Mouse (Mus musculus) inflammation-experienced regulatory T-cells, adult 16 weeks (primary cell): Measurements from ENCODE around the gene Mettl17. TPM values are rescaled to one million over a fixed set of nuclear protein-coding genes. Genes with fewer than 3 reads are reported as not detected.

Source experiments
- polyA plus RNA-seq: library from polyadenylated mRNA; unstranded; fragments of 100-300 nt; shearing (Covaris generic); gene quantifications from one replicate; pipeline ENCODE4 v1.2.1, GENCODE M21; 2017

Mettl17 gene
- 110 TPM for polyA plus RNA-seq

GRCm38 (mm10) chr14:51884598-51885331, at the start of gene Mettl17:
Gene Mettl17 (plus strand): TSS chr14:51884842.

GRCm38 (mm10) chr14:51853399-51853798, 31.2 kb upstream of the Mettl17 start, which contains the start of gene Ear6:
Gene Ear6 (plus strand): TSS chr14:51853699.

GRCm38 (mm10) chr14:51892191-51892939, 7.7 kb downstream of the Mettl17 start, which contains the start of gene Slc39a2:
Gene Slc39a2 (plus strand): TSS chr14:51892889.

GRCm38 (mm10) chr14:51913960-51914762, 29.5 kb downstream of the Mettl17 start, which contains the start of gene Ndrg2:
Gene Ndrg2 (minus strand): TSS chr14:51914158.

GRCm38 (mm10) chr14:51918125-51918524, 33.5 kb downstream of the Mettl17 start, which contains the start of gene Tppp2:
Gene Tppp2 (plus strand): TSS chr14:51918425.

GRCm38 (mm10) chr14:51922571-51922865, 37.9 kb downstream of the Mettl17 start, which contains the start of gene Rnase13:
Gene Rnase13 (minus strand): TSS chr14:51922773.

Other genes with a start within 250 kb of the Mettl17 start
- not detected for gene Gm4181, start 249.2 kb upstream of the Mettl17 start, polyA plus RNA-seq
- gene Gm17079, start 189.4 kb upstream of the Mettl17 start, polyA plus RNA-seq: not detected
- not detected for gene Gm5800, start 167.7 kb upstream of the Mettl17 start, polyA plus RNA-seq
- not detected for gene Ang4, start 111.3 kb upstream of the Mettl17 start, polyA plus RNA-seq
- not detected for gene AY358078, start 84.8 kb upstream of the Mettl17 start, polyA plus RNA-seq
- not detected for gene Ear6, start 31.1 kb upstream of the Mettl17 start, polyA plus RNA-seq
- gene Slc39a2, start 8.0 kb downstream of the Mettl17 start, polyA plus RNA-seq: 0.46 TPM
- gene Ndrg2, start 29.3 kb downstream of the Mettl17 start, polyA plus RNA-seq: 47.0 TPM
- not detected for gene Tppp2, start 33.6 kb downstream of the Mettl17 start, polyA plus RNA-seq
- gene Rnase13, start 37.9 kb downstream of the Mettl17 start, polyA plus RNA-seq: not detected
- 1.3 TPM for gene Arhgef40, start 99.9 kb downstream of the Mettl17 start, polyA plus RNA-seq
- not detected for gene Tmem253, start 130.8 kb downstream of the Mettl17 start, polyA plus RNA-seq
- gene Zfp219, start 135.9 kb downstream of the Mettl17 start, polyA plus RNA-seq: 11.7 TPM
- gene Olfr221, start 157.6 kb downstream of the Mettl17 start, polyA plus RNA-seq: 0.18 TPM
- 513 TPM for gene Hnrnpc, start 219.2 kb downstream of the Mettl17 start, polyA plus RNA-seq
- gene Rpgrip1, start 225.9 kb downstream of the Mettl17 start, polyA plus RNA-seq: 4.7 TPM